Mouse (Mus musculus): ENCODE measurements around the gene Fbxl17. TPM values are rescaled to one million over a fixed set of nuclear protein-coding genes. Genes with fewer than 3 reads are reported as not detected.

Gene Fbxl17
- polyA plus RNA-seq, 1 experiment: 11.8 TPM

- DNase-seq (ENCODE audit: low spot score): no peak
Observed at GRCm38 (mm10) chr17:63212018-63212417, 287.8 kb downstream of the Fbxl17 start.

- DNase-seq (ENCODE audit: low spot score): no peak
Observed at GRCm38 (mm10) chr17:63209151-63209550, 290.7 kb downstream of the Fbxl17 start.

GRCm38 (mm10) chr17:63208346-63208745, 291.5 kb downstream of the Fbxl17 start:
- no peak for DNase-seq (ENCODE audit: low spot score)

- DNase-seq (ENCODE audit: low spot score): no peak
Observed at GRCm38 (mm10) chr17:63207714-63208113, 292.1 kb downstream of the Fbxl17 start.

- no peak for DNase-seq (ENCODE audit: low spot score)
Observed at GRCm38 (mm10) chr17:63205316-63205715, 294.5 kb downstream of the Fbxl17 start.

- DNase-seq (ENCODE audit: low spot score): no peak
Observed at GRCm38 (mm10) chr17:63203582-63204190, 296.1 kb downstream of the Fbxl17 start.

GRCm38 (mm10) chr17:63198703-63199102, 301.1 kb downstream of the Fbxl17 start:
- no peak for DNase-seq (ENCODE audit: low spot score)

- no peak for DNase-seq (ENCODE audit: low spot score)
Observed at GRCm38 (mm10) chr17:63195496-63195895, 304.3 kb downstream of the Fbxl17 start.

GRCm38 (mm10) chr17:63193196-63193595, 306.6 kb downstream of the Fbxl17 start:
- no peak for DNase-seq (ENCODE audit: low spot score)

- no peak for DNase-seq (ENCODE audit: low spot score)
Observed at GRCm38 (mm10) chr17:63191345-63191744, 308.5 kb downstream of the Fbxl17 start.

GRCm38 (mm10) chr17:63189274-63189673, 310.5 kb downstream of the Fbxl17 start:
- DNase-seq (ENCODE audit: low spot score): no peak

- DNase-seq (ENCODE audit: low spot score): no peak
Observed at GRCm38 (mm10) chr17:63185531-63185930, 314.3 kb downstream of the Fbxl17 start.

GRCm38 (mm10) chr17:63184844-63185504, 314.8 kb downstream of the Fbxl17 start:
- no peak for DNase-seq (ENCODE audit: low spot score)

- no peak for DNase-seq (ENCODE audit: low spot score)
Observed at GRCm38 (mm10) chr17:63183431-63183830, 316.4 kb downstream of the Fbxl17 start.

- DNase-seq (ENCODE audit: low spot score): no peak
Observed at GRCm38 (mm10) chr17:63181661-63182060, 318.2 kb downstream of the Fbxl17 start.

- DNase-seq (ENCODE audit: low spot score): no peak
Observed at GRCm38 (mm10) chr17:63180042-63180441, 319.8 kb downstream of the Fbxl17 start.

- DNase-seq (ENCODE audit: low spot score): no peak
Observed at GRCm38 (mm10) chr17:63178331-63178730, 321.5 kb downstream of the Fbxl17 start.

GRCm38 (mm10) chr17:63176411-63176810, 323.4 kb downstream of the Fbxl17 start:
- DNase-seq (ENCODE audit: low spot score): no peak

- no peak for DNase-seq (ENCODE audit: low spot score)
Observed at GRCm38 (mm10) chr17:63172697-63173096, 327.1 kb downstream of the Fbxl17 start.

- DNase-seq (ENCODE audit: low spot score): no peak
Observed at GRCm38 (mm10) chr17:63171890-63172491, 327.8 kb downstream of the Fbxl17 start.

GRCm38 (mm10) chr17:63171264-63171663, 328.6 kb downstream of the Fbxl17 start:
- no peak for DNase-seq (ENCODE audit: low spot score)

GRCm38 (mm10) chr17:63168019-63168788, 331.6 kb downstream of the Fbxl17 start:
- no peak for DNase-seq (ENCODE audit: low spot score)

Measured in urinary bladder, adult 2 months (tissue).